Mouse (Mus musculus) bone marrow macrophage, adult 2 months (primary cell): ENCODE measurements at regions not wholly inside any gene's neighbourhood (a gene's known extent, or its start where the extent isn't known, plus 50 kb on each side); places are given as distances from the start of the nearest gene placed in this dataset.

Experiments used
- CTCF ChIP-seq: IDR thresholded peaks from 2 replicates; pipeline ENCODE4 v1.5.1; 2012; ENCODE audit warnings: low read depth, mild to moderate bottlenecking, low read length, moderate library complexity
- POLR2A ChIP-seq: IDR thresholded peaks from 2 replicates; pipeline ENCODE4 v1.6.1; 2012; ENCODE audit warnings: mild to moderate bottlenecking, low read depth, low read length, borderline replicate concordance

- TF ChIP-seq CTCF: no peak
- TF ChIP-seq POLR2A: no peak
Observed at GRCm38 (mm10) chr13:107535213-107535612, 509.0 kb upstream of the Smim15 start.
